In the genomic region with DNA sequence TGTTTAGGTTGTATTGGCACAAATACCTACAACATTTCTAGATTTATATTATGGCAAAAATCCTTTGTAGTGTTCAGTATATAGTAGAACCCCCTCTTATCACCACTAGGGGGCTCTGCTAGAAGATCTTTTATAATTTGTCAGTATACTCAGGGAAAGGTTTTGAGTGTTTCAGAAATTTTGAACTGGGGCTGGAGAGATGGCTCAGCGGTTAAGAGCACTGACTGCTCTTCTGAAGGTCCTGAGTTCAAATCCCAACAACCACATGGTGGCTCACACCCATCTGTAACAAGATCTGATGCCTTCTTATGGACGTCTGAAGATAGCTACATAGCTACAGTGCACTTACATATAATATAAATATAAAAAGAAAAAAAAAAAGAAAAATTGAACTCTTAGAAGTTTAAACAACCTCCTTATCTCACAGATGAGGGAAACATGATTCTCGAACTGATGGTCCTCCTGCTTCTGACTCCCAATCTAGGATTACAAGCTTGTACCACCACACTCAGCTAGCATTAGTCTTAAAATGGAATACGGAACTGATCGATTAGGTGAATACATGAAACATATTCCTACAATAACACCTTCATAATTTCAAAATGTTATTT, we compare ENCODE assay signal across 1 mouse cellular context.
A peak's percentile ranks its signal among the peaks of the same experiment; 100 is the strongest.
TF ChIP-seq lines count a peak whose summit lies in the region.

No protein-coding gene starts in this region.

TF ChIP-seq in CH12.LX, 34 proteins besides CTCF, POLR2A, EP300 and RAD21:
- no peak for TF ChIP-seq MXI1 (IDR thresholded peaks at IDR 0.05; ENCODE audit: low read depth, low read length)
- no peak for TF ChIP-seq BHLHE40 (IDR thresholded peaks at IDR 0.05; ENCODE audit: low read depth, low read length)
- TF ChIP-seq ELF1 (IDR thresholded peaks at IDR 0.05; ENCODE audit: low read depth, low read length), result 0 out of 2 replicates have a peak, but pooled peaks have one; percentile 22
- TF ChIP-seq POLR2AphosphoS2 (IDR thresholded peaks at IDR 0.05; ENCODE audit: low read depth, low read length), result no peak
- no peak for TF ChIP-seq PAX5 (IDR thresholded peaks at IDR 0.05; ENCODE audit: low read length)
- no peak for TF ChIP-seq USF2 (conservative IDR thresholded peaks at IDR 0.05; ENCODE audit: low read depth, low read length)
- peak; percentile 46 for TF ChIP-seq SMC3 (IDR thresholded peaks at IDR 0.05; ENCODE audit: low read depth, low read length)
- TF ChIP-seq KAT2A (IDR thresholded peaks at IDR 0.05; ENCODE audit: insufficient replicate concordance, low read length), result no peak
- no peak for TF ChIP-seq MYC (IDR thresholded peaks at IDR 0.05; ENCODE audit: low read depth, low read length)
- TF ChIP-seq USF1 (IDR thresholded peaks at IDR 0.05; ENCODE audit: low read depth, low read length), result no peak
- TF ChIP-seq NELFE (IDR thresholded peaks at IDR 0.05; ENCODE audit: low read depth, low read length), result no peak
- TF ChIP-seq MAZ (IDR thresholded peaks at IDR 0.05; ENCODE audit: low read depth, low read length), result no peak
- TF ChIP-seq CHD2 (IDR thresholded peaks at IDR 0.05; ENCODE audit: low read length), result no peak
- no peak for TF ChIP-seq HCFC1 (IDR thresholded peaks at IDR 0.05; ENCODE audit: low read depth, low read length)
- TF ChIP-seq TBP (conservative IDR thresholded peaks at IDR 0.05; ENCODE audit: low read depth, low read length), result peak; percentile 98
- TF ChIP-seq JUND (conservative IDR thresholded peaks at IDR 0.05; ENCODE audit: low read depth, low read length), result 0 out of 2 replicates have a peak, but pooled peaks have one; percentile 12
- TF ChIP-seq MAFK (IDR thresholded peaks at IDR 0.05; ENCODE audit: insufficient replicate concordance, low read length), result no peak
- no peak for TF ChIP-seq ETS1 (conservative IDR thresholded peaks at IDR 0.05; ENCODE audit: low read depth, low read length)
- no peak for TF ChIP-seq NRF1 (IDR thresholded peaks at IDR 0.05; ENCODE audit: low read depth, low read length)
- TF ChIP-seq JUN (IDR thresholded peaks at IDR 0.05; ENCODE audit: insufficient read depth, low read depth, low read length), result no peak
TF ChIP-seq in CH12.LX: peak in this region for 4.
